Mouse (Mus musculus): ENCODE measurements around the gene Med20. TPM values are rescaled to one million over a fixed set of nuclear protein-coding genes. Genes with fewer than 3 reads are reported as not detected.

Gene Med20
- polyA plus RNA-seq, 1 experiment = 20.6 TPM

GRCm38 (mm10) chr17:47588517-47588916, 22.9 kb upstream of the Med20 start:
- no peak for DNase-seq (ENCODE audit: low read depth in 1 of 2, low spot score in 2 of 2)
- Histone ChIP-seq H3K4me1 (ENCODE audit: control insufficient read depth, insufficient read depth, insufficient read length) (no peaks in the 10 kb centered on the region), H3K27ac (ENCODE audit: insufficient read depth, low read length) (no peak overlapping the region), H3K36me3 (ENCODE audit: control insufficient read depth, insufficient read depth, low read length) (peaks cover 7% of the 10 kb centered on the region), H3K4me3 (ENCODE audit: extremely low read depth, insufficient read depth, insufficient read length) (no peak overlapping the region), H3K27me3 (ENCODE audit: control insufficient read depth, insufficient read depth, low read length) (no peaks in the 10 kb centered on the region)
- 90% methylated on average over 8 of the region's 8 CpGs for WGBS
- no peak for TF ChIP-seq CTCF (IDR thresholded peaks at IDR 0.05; ENCODE audit: extremely low read depth, insufficient read depth, insufficient read length, insufficient replicate concordance)

GRCm38 (mm10) chr17:47591073-47591472, 20.3 kb upstream of the Med20 start:
- Histone ChIP-seq H3K27ac (ENCODE audit: insufficient read depth, low read length) (no peak overlapping the region), H3K36me3 (ENCODE audit: control insufficient read depth, insufficient read depth, low read length) (peaks cover 5% of the 10 kb centered on the region), H3K27me3 (ENCODE audit: control insufficient read depth, insufficient read depth, low read length) (no peaks in the 10 kb centered on the region), H3K4me1 (ENCODE audit: control insufficient read depth, insufficient read depth, insufficient read length) (peaks cover 9% of the 10 kb centered on the region; the same call in 1 of the 2 replicates), H3K4me3 (ENCODE audit: extremely low read depth, insufficient read depth, insufficient read length) (no peak overlapping the region)
- TF ChIP-seq CTCF (IDR thresholded peaks at IDR 0.05; ENCODE audit: extremely low read depth, insufficient read depth, insufficient read length, insufficient replicate concordance) = no peak
- no peak for TF ChIP-seq POLR2A (IDR thresholded peaks at IDR 0.05; ENCODE audit: low read depth, low read length)
- no peak for DNase-seq (ENCODE audit: low read depth in 1 of 2, low spot score in 2 of 2)
- 69% methylated on average over 3 of the region's 3 CpGs for WGBS

- under 1% methylated on average over 63 of the region's 63 CpGs for WGBS
- peak; percentile 83 to 94 for DNase-seq (ENCODE audit: low read depth in 1 of 2, low spot score in 2 of 2)
- H3K27me3 ChIP-seq (ENCODE audit: control insufficient read depth, insufficient read depth, low read length) = no peaks in the 10 kb centered on the region
- H3K4me3 ChIP-seq (ENCODE audit: extremely low read depth, insufficient read depth, insufficient read length) = peak overlapping the region; percentile 85
- H3K36me3 ChIP-seq (ENCODE audit: control insufficient read depth, insufficient read depth, low read length) = peaks cover 7% of the 10 kb centered on the region; the same call in 1 of the 2 replicates
- TF ChIP-seq CTCF (IDR thresholded peaks at IDR 0.05; ENCODE audit: extremely low read depth, insufficient read depth, insufficient read length, insufficient replicate concordance) (no peak), POLR2A (IDR thresholded peaks at IDR 0.05; ENCODE audit: low read depth, low read length) (no peak; the same call in 1 of the 2 replicates)
- peak overlapping the region; percentile 81 for H3K27ac ChIP-seq (ENCODE audit: insufficient read depth, low read length)
- peaks cover 19% of the 10 kb centered on the region; the same call in 1 of the 2 replicates for H3K4me1 ChIP-seq (ENCODE audit: control insufficient read depth, insufficient read depth, insufficient read length)
These were observed 18.0 kb upstream of the Med20 start for GRCm38 (mm10) chr17:47593215-47593853.

GRCm38 (mm10) chr17:47593854-47594182, 17.6 kb upstream of the Med20 start:
- Histone ChIP-seq H3K4me3 (ENCODE audit: extremely low read depth, insufficient read depth, insufficient read length) (peak overlapping the region; percentile 85), H3K36me3 (ENCODE audit: control insufficient read depth, insufficient read depth, low read length) (peaks cover 10% of the 10 kb centered on the region), H3K4me1 (ENCODE audit: control insufficient read depth, insufficient read depth, insufficient read length) (peaks cover 19% of the 10 kb centered on the region; the same call in 1 of the 2 replicates), H3K27me3 (ENCODE audit: control insufficient read depth, insufficient read depth, low read length) (no peaks in the 10 kb centered on the region), H3K27ac (ENCODE audit: insufficient read depth, low read length) (peak overlapping the region; percentile 81)
- TF ChIP-seq CTCF (IDR thresholded peaks at IDR 0.05; ENCODE audit: extremely low read depth, insufficient read depth, insufficient read length, insufficient replicate concordance) (no peak), POLR2A (IDR thresholded peaks at IDR 0.05; ENCODE audit: low read depth, low read length) (no peak)
- WGBS = under 1% methylated on average over 13 of the region's 13 CpGs
- DNase-seq (ENCODE audit: low read depth in 1 of 2, low spot score in 2 of 2) = no peak

GRCm38 (mm10) chr17:47594183-47594968, 17.0 kb upstream of the Med20 start:
- DNase-seq (ENCODE audit: low read depth in 1 of 2, low spot score in 2 of 2) = peak in 1 of 2 experiments; percentile 51
- peak overlapping the region; percentile 81 for H3K27ac ChIP-seq (ENCODE audit: insufficient read depth, low read length)
- no peaks in the 10 kb centered on the region for H3K27me3 ChIP-seq (ENCODE audit: control insufficient read depth, insufficient read depth, low read length)
- H3K36me3 ChIP-seq (ENCODE audit: control insufficient read depth, insufficient read depth, low read length) = peaks cover 10% of the 10 kb centered on the region
- peaks cover 21% of the 10 kb centered on the region; the same call in 1 of the 2 replicates for H3K4me1 ChIP-seq (ENCODE audit: control insufficient read depth, insufficient read depth, insufficient read length)
- TF ChIP-seq POLR2A (IDR thresholded peaks at IDR 0.05; ENCODE audit: low read depth, low read length) (no peak), CTCF (IDR thresholded peaks at IDR 0.05; ENCODE audit: extremely low read depth, insufficient read depth, insufficient read length, insufficient replicate concordance) (no peak)
- peak overlapping the region; percentile 85 for H3K4me3 ChIP-seq (ENCODE audit: extremely low read depth, insufficient read depth, insufficient read length)
- under 1% methylated on average over 43 of the region's 43 CpGs for WGBS

GRCm38 (mm10) chr17:47594969-47595247, 16.5 kb upstream of the Med20 start:
- H3K4me3 ChIP-seq (ENCODE audit: extremely low read depth, insufficient read depth, insufficient read length) = peak overlapping the region; percentile 85
- H3K4me1 ChIP-seq (ENCODE audit: control insufficient read depth, insufficient read depth, insufficient read length) = peaks cover 26% of the 10 kb centered on the region; the same call in 1 of the 2 replicates
- 5% methylated on average over 9 of the region's 9 CpGs for WGBS
- H3K27me3 ChIP-seq (ENCODE audit: control insufficient read depth, insufficient read depth, low read length) = no peaks in the 10 kb centered on the region
- no peak for DNase-seq (ENCODE audit: low read depth in 1 of 2, low spot score in 2 of 2)
- peak overlapping the region; percentile 70 for H3K27ac ChIP-seq (ENCODE audit: insufficient read depth, low read length)
- TF ChIP-seq CTCF (IDR thresholded peaks at IDR 0.05; ENCODE audit: extremely low read depth, insufficient read depth, insufficient read length, insufficient replicate concordance) (no peak), POLR2A (IDR thresholded peaks at IDR 0.05; ENCODE audit: low read depth, low read length) (no peak)
- H3K36me3 ChIP-seq (ENCODE audit: control insufficient read depth, insufficient read depth, low read length) = peaks cover 8% of the 10 kb centered on the region

All from spleen, adult 2 months (tissue).